Mouse (Mus musculus): Measurements from ENCODE around the gene Phospho2. TPM values are rescaled to one million over a fixed set of nuclear protein-coding genes. Genes with fewer than 3 reads are reported as not detected.
A peak's percentile ranks its signal among the peaks of the same experiment; 100 is the strongest.

Phospho2 gene
- polyA plus RNA-seq (2014; fragmentation: Nextera tagmentation; extraction: Ambion mirVana), result 23.4 and 23.7 TPM in 2 replicates

DNA sequence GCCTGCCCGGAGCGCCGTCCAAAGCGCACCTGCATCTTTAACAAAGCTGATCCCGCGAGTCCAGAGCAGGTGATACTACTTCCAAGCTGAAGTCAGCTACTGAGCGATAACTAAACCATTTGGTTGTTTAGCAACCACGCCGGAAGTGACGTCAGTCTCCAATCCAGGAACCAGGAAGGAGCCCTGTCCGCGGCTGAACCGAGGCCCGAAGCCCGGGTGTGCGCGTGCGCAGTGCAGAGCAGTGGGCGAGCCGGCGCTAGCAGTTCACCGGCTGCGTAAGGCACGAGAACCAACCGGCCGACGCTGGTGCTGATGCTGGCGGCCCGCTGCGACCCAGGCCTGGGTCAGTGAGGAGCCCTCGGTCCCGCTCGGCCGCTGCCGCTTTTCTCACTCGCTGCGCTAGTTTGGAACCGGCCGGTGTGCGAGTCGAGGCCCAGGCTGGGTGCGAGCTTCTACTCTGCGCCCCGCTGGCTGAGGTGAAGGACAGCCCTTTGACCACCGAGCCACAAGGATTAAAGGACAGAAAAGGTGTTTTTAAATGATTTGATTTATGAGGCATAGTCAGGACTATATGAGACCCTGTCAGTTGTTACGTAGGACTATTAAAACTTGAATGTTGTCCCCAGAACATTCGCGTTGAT, at the start of gene Phospho2, which contains the start of gene Ccdc173:
Gene Phospho2 (plus strand): TSS at position 195 of the 641 bp plus-strand sequence.
Gene Ccdc173 (minus strand): TSS at position 147 of the 641 bp plus-strand sequence.
- peak within 1 kb of the TSS; percentile 81 for H3K27ac ChIP-seq (ENCODE audit: low read depth, low read length)
- peak within 1 kb of the TSS; percentile 78 for H3K4me3 ChIP-seq (ENCODE audit: low read depth, low read length)
- ATAC-seq (replicated peaks; ENCODE audit: insufficient number of reproducible peaks, low FRiP score, low TSS enrichment), result peak; percentile 95
- H3K4me2 ChIP-seq, result peak within 1 kb of the TSS; percentile 71
- H3K27me3 ChIP-seq (ENCODE audit: control insufficient read depth, insufficient read depth, low read length), result no peaks in the 10 kb centered on the region
- H3K9ac ChIP-seq (ENCODE audit: low read depth, low read length), result peak within 1 kb of the TSS; percentile 89
- no peaks in the 10 kb centered on the region for H3K4me1 ChIP-seq (ENCODE audit: control insufficient read depth, insufficient read depth, low read length)
- peaks cover 4% of the 10 kb centered on the region; the same call in 1 of the 2 replicates for H3K36me3 ChIP-seq (ENCODE audit: control insufficient read depth, insufficient read depth, low read length)
- 2% methylated on average over 48 of the region's 48 CpGs for WGBS (ENCODE audit: insufficient replicate concordance)
- no peaks in the 10 kb centered on the region for H3K9me3 ChIP-seq (replicated peaks; ENCODE audit: control insufficient read depth, low read length)

DNA sequence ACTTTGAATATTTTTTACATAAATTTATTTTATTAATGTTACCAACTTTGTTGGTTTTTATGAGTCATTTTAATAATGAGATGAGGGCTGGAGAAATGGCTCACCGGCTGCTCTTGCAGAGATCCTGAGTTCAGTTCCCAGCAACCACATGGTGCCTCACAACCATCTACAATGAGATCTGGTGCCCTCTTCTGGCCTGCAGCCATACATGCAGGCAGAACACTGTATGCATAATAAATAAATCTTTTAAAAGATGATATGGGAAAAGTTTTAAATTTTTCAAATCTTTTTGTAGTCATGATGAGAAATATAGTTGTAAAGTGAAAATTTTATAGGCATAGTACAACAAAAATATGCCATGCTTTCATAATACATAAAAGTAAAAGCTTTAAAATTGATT, 44.3 kb upstream of the Phospho2 start:
- Histone ChIP-seq H3K27ac (ENCODE audit: low read depth, low read length) (no peak overlapping the region), H3K4me3 (ENCODE audit: low read depth, low read length) (no peak overlapping the region), H3K9me3 (replicated peaks; ENCODE audit: control insufficient read depth, low read length) (no peaks in the 10 kb centered on the region), H3K4me2 (no peak overlapping the region), H3K27me3 (ENCODE audit: control insufficient read depth, insufficient read depth, low read length) (no peaks in the 10 kb centered on the region), H3K4me1 (ENCODE audit: control insufficient read depth, insufficient read depth, low read length) (no peaks in the 10 kb centered on the region), H3K36me3 (ENCODE audit: control insufficient read depth, insufficient read depth, low read length) (peaks cover 26% of the 10 kb centered on the region), H3K9ac (ENCODE audit: low read depth, low read length) (no peak overlapping the region)
- no peak for ATAC-seq (replicated peaks; ENCODE audit: insufficient number of reproducible peaks, low FRiP score, low TSS enrichment)
- WGBS (ENCODE audit: insufficient replicate concordance), result 93% methylated on average over 1 of the region's 1 CpGs

GRCm38 (mm10) chr2:69760980-69761379, 28.4 kb upstream of the Phospho2 start:
- H3K4me3 ChIP-seq (ENCODE audit: low read depth, low read length), result no peak overlapping the region
- ATAC-seq (replicated peaks; ENCODE audit: insufficient number of reproducible peaks, low FRiP score, low TSS enrichment), result no peak
- no peaks in the 10 kb centered on the region for H3K4me1 ChIP-seq (ENCODE audit: control insufficient read depth, insufficient read depth, low read length)
- no peak overlapping the region for H3K9ac ChIP-seq (ENCODE audit: low read depth, low read length)
- WGBS (ENCODE audit: insufficient replicate concordance), result 73% methylated on average over 5 of the region's 5 CpGs
- H3K27me3 ChIP-seq (ENCODE audit: control insufficient read depth, insufficient read depth, low read length), result no peaks in the 10 kb centered on the region
- H3K9me3 ChIP-seq (replicated peaks; ENCODE audit: control insufficient read depth, low read length), result no peaks in the 10 kb centered on the region
- H3K4me2 ChIP-seq, result no peak overlapping the region
- no peak overlapping the region for H3K27ac ChIP-seq (ENCODE audit: low read depth, low read length)
- H3K36me3 ChIP-seq (ENCODE audit: control insufficient read depth, insufficient read depth, low read length), result no peaks in the 10 kb centered on the region

- no peaks in the 10 kb centered on the region for H3K36me3 ChIP-seq (ENCODE audit: control insufficient read depth, insufficient read depth, low read length)
- 83% methylated on average over 4 of the region's 4 CpGs for WGBS (ENCODE audit: insufficient replicate concordance)
- H3K4me1 ChIP-seq (ENCODE audit: control insufficient read depth, insufficient read depth, low read length), result no peaks in the 10 kb centered on the region
- H3K4me3 ChIP-seq (ENCODE audit: low read depth, low read length), result no peak overlapping the region
- ATAC-seq (replicated peaks; ENCODE audit: insufficient number of reproducible peaks, low FRiP score, low TSS enrichment), result no peak
- H3K9ac ChIP-seq (ENCODE audit: low read depth, low read length), result no peak overlapping the region
- H3K27me3 ChIP-seq (ENCODE audit: control insufficient read depth, insufficient read depth, low read length), result no peaks in the 10 kb centered on the region
- H3K9me3 ChIP-seq (replicated peaks; ENCODE audit: control insufficient read depth, low read length), result no peaks in the 10 kb centered on the region
- no peak overlapping the region for H3K4me2 ChIP-seq
- H3K27ac ChIP-seq (ENCODE audit: low read depth, low read length), result no peak overlapping the region
Measured at GRCm38 (mm10) chr2:69763340-69763739, 26.1 kb upstream of the Phospho2 start.

- Histone ChIP-seq H3K9me3 (replicated peaks; ENCODE audit: control insufficient read depth, low read length) (no peaks in the 10 kb centered on the region), H3K36me3 (ENCODE audit: control insufficient read depth, insufficient read depth, low read length) (no peaks in the 10 kb centered on the region), H3K27me3 (ENCODE audit: control insufficient read depth, insufficient read depth, low read length) (no peaks in the 10 kb centered on the region), H3K27ac (ENCODE audit: low read depth, low read length) (no peak overlapping the region), H3K4me1 (ENCODE audit: control insufficient read depth, insufficient read depth, low read length) (no peaks in the 10 kb centered on the region), H3K4me2 (no peak overlapping the region), H3K4me3 (ENCODE audit: low read depth, low read length) (no peak overlapping the region), H3K9ac (ENCODE audit: low read depth, low read length) (no peak overlapping the region)
- 80% methylated on average over 1 of the region's 1 CpGs for WGBS (ENCODE audit: insufficient replicate concordance)
- ATAC-seq (replicated peaks; ENCODE audit: insufficient number of reproducible peaks, low FRiP score, low TSS enrichment), result no peak
Measured at GRCm38 (mm10) chr2:69764716-69765115, 24.7 kb upstream of the Phospho2 start.

- 91% methylated on average over 3 of the region's 3 CpGs for WGBS (ENCODE audit: insufficient replicate concordance)
- H3K9ac ChIP-seq (ENCODE audit: low read depth, low read length), result no peak overlapping the region
- no peak for ATAC-seq (replicated peaks; ENCODE audit: insufficient number of reproducible peaks, low FRiP score, low TSS enrichment)
- H3K4me3 ChIP-seq (ENCODE audit: low read depth, low read length), result no peak overlapping the region
- H3K4me2 ChIP-seq, result no peak overlapping the region
- H3K4me1 ChIP-seq (ENCODE audit: control insufficient read depth, insufficient read depth, low read length), result no peaks in the 10 kb centered on the region
- H3K27me3 ChIP-seq (ENCODE audit: control insufficient read depth, insufficient read depth, low read length), result no peaks in the 10 kb centered on the region
- H3K27ac ChIP-seq (ENCODE audit: low read depth, low read length), result no peak overlapping the region
- 0 out of 2 replicates have a peak, but pooled peaks cover 3% of the 10 kb centered on the region for H3K36me3 ChIP-seq (ENCODE audit: control insufficient read depth, insufficient read depth, low read length)
- H3K9me3 ChIP-seq (replicated peaks; ENCODE audit: control insufficient read depth, low read length), result no peaks in the 10 kb centered on the region
Measured at GRCm38 (mm10) chr2:69773331-69773730, 16.1 kb upstream of the Phospho2 start.

GRCm38 (mm10) chr2:69777985-69778835, 11.2 kb upstream of the Phospho2 start:
- H3K4me2 ChIP-seq, result no peak overlapping the region
- WGBS (ENCODE audit: insufficient replicate concordance), result 68% methylated on average over 7 of the region's 7 CpGs
- H3K9ac ChIP-seq (ENCODE audit: low read depth, low read length), result no peak overlapping the region
- H3K4me3 ChIP-seq (ENCODE audit: low read depth, low read length), result no peak overlapping the region
- H3K27ac ChIP-seq (ENCODE audit: low read depth, low read length), result no peak overlapping the region
- no peaks in the 10 kb centered on the region for H3K4me1 ChIP-seq (ENCODE audit: control insufficient read depth, insufficient read depth, low read length)
- H3K27me3 ChIP-seq (ENCODE audit: control insufficient read depth, insufficient read depth, low read length), result no peaks in the 10 kb centered on the region
- no peak for ATAC-seq (replicated peaks; ENCODE audit: insufficient number of reproducible peaks, low FRiP score, low TSS enrichment)
- H3K9me3 ChIP-seq (replicated peaks; ENCODE audit: control insufficient read depth, low read length), result no peaks in the 10 kb centered on the region
- H3K36me3 ChIP-seq (ENCODE audit: control insufficient read depth, insufficient read depth, low read length), result peaks cover 3% of the 10 kb centered on the region; the same call in 1 of the 2 replicates

- no peaks in the 10 kb centered on the region for H3K4me1 ChIP-seq (ENCODE audit: control insufficient read depth, insufficient read depth, low read length)
- WGBS (ENCODE audit: insufficient replicate concordance), result 42% methylated on average over 5 of the region's 5 CpGs
- no peak overlapping the region for H3K27ac ChIP-seq (ENCODE audit: low read depth, low read length)
- peaks cover 3% of the 10 kb centered on the region; the same call in 1 of the 2 replicates for H3K36me3 ChIP-seq (ENCODE audit: control insufficient read depth, insufficient read depth, low read length)
- no peak overlapping the region for H3K4me3 ChIP-seq (ENCODE audit: low read depth, low read length)
- no peaks in the 10 kb centered on the region for H3K27me3 ChIP-seq (ENCODE audit: control insufficient read depth, insufficient read depth, low read length)
- no peak overlapping the region for H3K9ac ChIP-seq (ENCODE audit: low read depth, low read length)
- H3K4me2 ChIP-seq, result no peak overlapping the region
- H3K9me3 ChIP-seq (replicated peaks; ENCODE audit: control insufficient read depth, low read length), result no peaks in the 10 kb centered on the region
- ATAC-seq (replicated peaks; ENCODE audit: insufficient number of reproducible peaks, low FRiP score, low TSS enrichment), result no peak
Measured at GRCm38 (mm10) chr2:69778836-69779177, 10.6 kb upstream of the Phospho2 start.

All from heart, embryonic 11.5 days (tissue).